Mouse (Mus musculus) heart, embryonic 12.5 days (tissue): ENCODE results near the gene Lrp5. TPM values are rescaled to one million over a fixed set of nuclear protein-coding genes. Genes with fewer than 3 reads are reported as not detected.
A peak's percentile ranks its signal among the peaks of the same experiment; 100 is the strongest.

Experiments used
- ATAC-seq: fragments of 200-750 bp; cut with Nextera tagmentation; 2 replicates; pipeline ENCODE4 v1.8.0; 2017; ENCODE audit warnings: moderate TSS enrichment, moderate library complexity; ENCODE audit not compliant: insufficient number of reproducible peaks, low FRiP score
- H3K27ac ChIP-seq: fragments of 300-500 bp; sonication (generic); 2 replicates; pipeline ENCODE4 v1.5.1; 2016; ENCODE audit warnings: mild to moderate bottlenecking, moderate library complexity; ENCODE audit not compliant: poor library complexity, severe bottlenecking
- H3K27me3 ChIP-seq: fragments of 300-500 bp; sonication (generic); replicated peaks from 2 replicates; pipeline ENCODE4 v1.6.1; 2016; ENCODE audit warnings: mild to moderate bottlenecking, moderate library complexity
- H3K36me3 ChIP-seq: fragments of 300-500 bp; sonication (generic); 2 replicates; pipeline ENCODE4 v1.6.1; 2016; ENCODE audit warnings: mild to moderate bottlenecking, moderate library complexity
- H3K4me1 ChIP-seq: fragments of 300-500 bp; sonication (generic); replicated peaks from 2 replicates; pipeline ENCODE4 v1.6.1; 2016; ENCODE audit warnings: mild to moderate bottlenecking
- H3K4me2 ChIP-seq: fragments of 300-500 bp; sonication (generic); 2 replicates; pipeline ENCODE4 v1.6.1; 2016; ENCODE audit warnings: mild to moderate bottlenecking, moderate library complexity
- H3K4me3 ChIP-seq: fragments of 300-500 bp; sonication (generic); 2 replicates; pipeline ENCODE4 v1.5.1; 2016; ENCODE audit warnings: mild to moderate bottlenecking
- H3K9ac ChIP-seq: fragments of 300-500 bp; sonication (generic); 2 replicates; pipeline ENCODE4 v1.6.1; 2016; ENCODE audit warnings: mild to moderate bottlenecking, moderate library complexity
- H3K9me3 ChIP-seq: fragments of 300-500 bp; sonication (generic); replicated peaks from 2 replicates; pipeline ENCODE4 v1.6.1; 2016; ENCODE audit warnings: mild to moderate bottlenecking, moderate library complexity
- WGBS: fragments of 180-500 bp; shearing (Covaris S2); methylation state at CpG from one replicate; pipeline ENCODE4 v1.1.7; 2016; 5-methylcytosine and 5-hydroxymethylcytosine counted together
- polyA plus RNA-seq: library from polyadenylated mRNA; unstranded; fragments of >200 nt; fragmentation: Nextera tagmentation; extraction: Ambion mirVana; gene quantifications from 2 replicates; pipeline ENCODE4 v1.2.1, GENCODE M21; 2016

Gene Lrp5
- polyA plus RNA-seq, 1 experiment from 2014 or later, result 4.2 TPM

DNA sequence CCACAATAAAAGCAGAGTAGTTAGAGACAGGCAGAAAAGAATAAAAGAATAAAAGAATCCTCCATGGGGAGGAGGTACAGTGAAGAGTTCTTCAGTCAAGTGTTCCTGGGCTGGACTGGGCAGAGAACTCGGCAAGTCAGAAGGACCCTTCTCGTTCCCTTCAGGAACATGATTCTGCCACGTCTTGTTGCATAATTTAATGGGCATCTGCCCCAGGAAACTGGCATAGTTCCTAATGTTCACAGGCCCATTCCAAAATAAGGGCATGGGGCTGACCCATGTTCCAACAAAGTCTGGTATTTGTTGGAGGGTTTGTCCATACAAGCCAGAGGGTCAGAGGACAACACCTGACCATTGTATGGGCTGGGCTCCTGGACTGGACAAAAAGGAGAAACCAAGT is 8.6 kb upstream of the Lrp5 start:
- H3K4me3 ChIP-seq, result no peak overlapping the region
- ATAC-seq, result no peak
- no peaks in the 10 kb centered on the region for H3K4me1 ChIP-seq
- no peaks in the 10 kb centered on the region for H3K9me3 ChIP-seq
- H3K36me3 ChIP-seq, result no peaks in the 10 kb centered on the region
- H3K27me3 ChIP-seq, result no peaks in the 10 kb centered on the region
- no peak overlapping the region for H3K27ac ChIP-seq
- H3K4me2 ChIP-seq, result no peak overlapping the region
- WGBS, result 72% methylated on average over 3 of the region's 3 CpGs
- no peak overlapping the region for H3K9ac ChIP-seq

DNA sequence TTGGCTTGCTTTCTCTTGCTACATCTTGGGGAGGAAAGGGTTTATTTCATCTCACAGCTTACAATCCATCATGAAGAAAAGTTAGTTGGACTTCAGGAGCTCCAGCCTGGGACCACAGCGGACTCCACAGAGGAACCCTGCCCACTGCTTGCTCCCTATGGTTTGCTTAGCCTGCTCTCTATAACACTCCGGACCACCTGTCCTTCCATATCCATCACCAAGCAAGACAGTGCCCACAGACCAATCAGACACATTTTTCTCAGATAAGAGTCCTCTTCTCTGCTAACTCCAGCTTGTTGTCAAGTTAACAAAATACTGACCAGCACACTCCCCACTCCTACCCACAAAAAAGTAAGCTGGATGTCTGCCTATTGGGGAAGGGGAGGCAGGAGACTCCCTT is 8.1 kb upstream of the Lrp5 start:
- H3K9me3 ChIP-seq, result no peaks in the 10 kb centered on the region
- no peak overlapping the region for H3K27ac ChIP-seq
- H3K4me3 ChIP-seq, result no peak overlapping the region
- 68% methylated on average over 2 of the region's 2 CpGs for WGBS
- no peak overlapping the region for H3K4me2 ChIP-seq
- H3K36me3 ChIP-seq, result no peaks in the 10 kb centered on the region
- H3K27me3 ChIP-seq, result no peaks in the 10 kb centered on the region
- H3K9ac ChIP-seq, result no peak overlapping the region
- no peak for ATAC-seq
- H3K4me1 ChIP-seq, result no peaks in the 10 kb centered on the region

DNA sequence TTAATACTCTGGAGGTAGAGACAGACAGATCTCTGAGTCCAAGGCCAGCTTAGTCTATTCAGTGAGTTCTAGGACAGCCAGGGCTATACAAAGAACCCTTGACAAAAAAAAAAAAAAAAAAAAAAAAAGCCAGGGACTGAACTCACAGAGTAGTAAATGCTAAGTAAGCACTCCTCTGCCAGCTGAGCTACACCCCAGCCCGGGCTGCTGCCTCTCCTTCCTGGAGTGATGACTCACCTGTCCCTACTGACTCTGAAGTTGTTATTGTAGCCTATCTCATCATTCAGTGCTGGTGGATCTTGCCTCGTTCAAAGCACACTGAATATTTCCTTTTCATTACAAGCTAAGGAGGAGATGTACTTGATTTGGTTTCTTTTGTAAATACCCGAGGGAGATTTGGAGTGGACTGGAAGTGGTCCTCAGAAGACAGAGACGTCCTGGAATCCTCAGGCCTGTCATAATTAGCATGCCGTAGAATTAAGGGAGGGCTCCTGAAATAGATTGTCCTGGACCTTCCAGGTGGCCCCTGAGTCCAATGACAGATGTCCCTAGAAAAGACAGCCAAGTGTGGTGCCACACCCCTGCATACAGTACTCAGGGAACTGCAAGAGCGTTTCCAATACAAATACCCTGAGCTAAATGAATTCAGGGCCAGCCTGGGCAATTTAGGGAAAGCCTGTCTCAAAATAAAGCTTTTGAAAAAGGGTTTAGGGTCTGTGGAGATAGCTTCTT is 6.2 kb upstream of the Lrp5 start:
- H3K4me1 ChIP-seq, result peaks cover 6% of the 10 kb centered on the region; the same call in 1 of the 2 replicates
- no peak overlapping the region for H3K4me3 ChIP-seq
- H3K27me3 ChIP-seq, result no peaks in the 10 kb centered on the region
- WGBS, result 41% methylated on average over 6 of the region's 6 CpGs
- ATAC-seq, result no peak
- no peaks in the 10 kb centered on the region for H3K9me3 ChIP-seq
- no peaks in the 10 kb centered on the region for H3K36me3 ChIP-seq
- no peak overlapping the region for H3K4me2 ChIP-seq
- H3K27ac ChIP-seq, result no peak overlapping the region
- H3K9ac ChIP-seq, result no peak overlapping the region

DNA sequence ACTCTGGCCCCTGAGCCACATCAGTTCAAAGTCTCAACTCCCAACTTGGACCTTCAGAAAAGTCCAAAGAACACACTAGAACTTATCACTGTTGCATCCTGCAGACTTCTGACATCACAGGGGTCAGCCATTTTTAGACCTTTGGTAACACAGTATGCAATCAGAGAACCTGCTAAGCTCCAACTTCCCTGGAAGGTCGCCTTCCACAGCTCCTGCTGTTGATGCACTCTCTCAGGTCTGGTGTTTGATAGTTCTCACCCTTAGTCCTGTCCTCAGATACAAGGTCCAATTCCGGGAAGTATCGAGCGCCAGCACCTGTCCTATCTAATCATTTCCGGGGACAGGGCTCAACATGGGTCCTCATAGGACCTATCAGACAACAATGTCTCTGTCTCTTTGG is 5.0 kb upstream of the Lrp5 start:
- H3K27me3 ChIP-seq, result no peaks in the 10 kb centered on the region
- no peak for ATAC-seq
- 73% methylated on average over 5 of the region's 5 CpGs for WGBS
- H3K4me2 ChIP-seq, result no peak overlapping the region
- H3K4me1 ChIP-seq, result peaks cover 16% of the 10 kb centered on the region
- H3K36me3 ChIP-seq, result no peaks in the 10 kb centered on the region
- H3K9ac ChIP-seq, result no peak overlapping the region
- H3K27ac ChIP-seq, result no peak overlapping the region
- no peaks in the 10 kb centered on the region for H3K9me3 ChIP-seq
- no peak overlapping the region for H3K4me3 ChIP-seq

DNA sequence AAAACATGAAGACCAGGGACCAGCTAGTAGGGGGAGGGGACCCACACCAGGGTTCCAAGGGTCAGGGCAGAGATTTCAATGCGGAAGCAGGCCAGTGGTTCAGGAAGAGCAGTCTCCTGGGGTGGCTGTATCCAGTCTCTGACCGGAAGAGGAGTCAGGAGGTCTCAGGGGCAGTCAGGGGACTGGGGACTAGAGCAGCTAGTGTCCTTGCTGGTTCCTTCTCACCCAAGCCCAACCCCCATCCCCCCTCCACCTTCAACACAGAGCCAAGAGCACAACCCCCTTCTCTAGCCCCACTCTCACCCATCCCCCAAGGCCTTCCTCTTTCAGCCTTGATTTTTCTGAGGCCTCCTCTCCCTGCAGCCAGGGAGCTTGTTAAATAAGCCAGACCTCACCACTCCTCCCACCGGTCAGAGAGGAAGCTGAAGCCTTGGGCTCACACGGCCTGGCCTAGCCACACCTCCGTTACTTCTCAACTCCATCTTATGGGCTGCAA is 1.4 kb upstream of the Lrp5 start:
- WGBS, result 15% methylated on average over 5 of the region's 5 CpGs
- Histone ChIP-seq H3K4me3 (no peak overlapping the region), H3K27ac (peak overlapping the region; percentile 52), H3K4me1 (peaks cover 31% of the 10 kb centered on the region), H3K36me3 (no peaks in the 10 kb centered on the region), H3K9ac (no peak overlapping the region), H3K9me3 (no peaks in the 10 kb centered on the region), H3K4me2 (peak overlapping the region; percentile 10; the same call in 1 of the 2 replicates), H3K27me3 (no peaks in the 10 kb centered on the region)
- ATAC-seq, result peak; percentile 64

DNA sequence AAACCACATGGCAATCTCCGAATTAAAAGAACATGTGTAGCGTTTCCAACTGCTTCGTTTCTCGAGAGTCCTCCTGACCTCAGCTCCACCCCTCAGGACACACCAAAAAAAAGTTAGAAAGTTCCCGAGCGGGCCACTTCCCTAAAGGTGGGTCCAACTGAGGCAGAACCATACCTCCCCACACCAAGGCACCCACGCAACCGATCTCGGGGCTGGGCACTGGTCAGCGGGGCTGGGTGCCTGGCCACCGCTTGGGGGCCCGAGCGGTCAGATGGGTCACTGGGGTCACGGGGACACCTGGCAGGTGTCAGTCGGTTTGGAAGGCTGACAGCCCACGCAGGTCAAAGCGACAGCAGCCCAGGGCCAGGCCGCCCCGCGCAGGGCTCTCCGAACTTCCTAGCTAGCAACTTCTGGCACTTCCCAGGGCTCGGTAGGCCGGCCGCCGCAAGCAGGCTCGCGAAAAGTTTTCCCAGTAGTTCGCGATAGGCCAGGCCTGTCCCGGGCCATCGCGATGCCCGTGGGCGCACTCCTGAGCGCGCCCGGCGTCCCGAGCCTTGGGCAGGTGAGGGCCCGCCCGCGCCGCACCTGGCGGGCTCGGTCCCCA is 651 bp downstream of the Lrp5 start:
- peaks cover 50% of the 10 kb centered on the region for H3K4me1 ChIP-seq
- 1% methylated on average over 45 of the region's 45 CpGs for WGBS
- peak overlapping the region; percentile 70 for H3K27ac ChIP-seq
- peak overlapping the region; percentile 96 for H3K4me2 ChIP-seq
- H3K4me3 ChIP-seq, result peak overlapping the region; percentile 89
- no peaks in the 10 kb centered on the region for H3K36me3 ChIP-seq
- peak; percentile 15; the same call in 1 of the 2 replicates for ATAC-seq
- H3K9me3 ChIP-seq, result no peaks in the 10 kb centered on the region
- no peaks in the 10 kb centered on the region for H3K27me3 ChIP-seq
- peak overlapping the region; percentile 95 for H3K9ac ChIP-seq

DNA sequence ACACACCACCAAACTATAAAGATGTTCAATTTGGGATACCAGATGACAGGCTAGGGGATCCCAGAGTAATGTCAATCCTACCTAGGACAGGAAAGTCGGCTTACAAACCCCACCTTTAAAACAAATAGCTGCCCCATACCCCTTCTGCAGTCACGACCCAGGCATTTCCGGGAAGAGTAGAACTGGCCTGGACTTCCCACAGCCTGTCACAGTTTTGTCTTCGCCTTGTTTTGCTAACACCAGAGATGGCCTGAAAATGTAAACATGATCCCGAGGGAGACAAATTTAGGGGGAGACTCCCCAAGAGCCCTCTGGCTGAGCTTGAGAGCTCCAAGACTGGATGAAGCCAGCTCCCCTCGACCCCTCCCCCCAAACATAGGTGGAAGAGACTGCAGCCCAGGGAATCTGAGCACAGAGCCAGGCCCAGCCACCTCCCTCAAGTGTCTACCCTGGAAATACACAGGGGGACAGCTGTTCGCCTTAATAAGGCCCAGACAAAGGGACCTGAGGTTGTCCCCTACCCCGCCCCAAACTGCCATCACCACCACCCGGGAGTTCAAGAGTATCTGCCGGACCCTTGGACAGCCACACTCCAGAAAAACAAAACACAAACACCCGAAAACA is 1.3 kb downstream of the Lrp5 start:
- Histone ChIP-seq H3K4me2 (peak overlapping the region; percentile 96), H3K9ac (peak overlapping the region; percentile 95), H3K4me3 (peak overlapping the region; percentile 89), H3K9me3 (no peaks in the 10 kb centered on the region), H3K27me3 (no peaks in the 10 kb centered on the region), H3K36me3 (no peaks in the 10 kb centered on the region), H3K4me1 (peaks cover 57% of the 10 kb centered on the region), H3K27ac (peak overlapping the region; percentile 70)
- ATAC-seq, result no peak
- 19% methylated on average over 11 of the region's 11 CpGs for WGBS

DNA sequence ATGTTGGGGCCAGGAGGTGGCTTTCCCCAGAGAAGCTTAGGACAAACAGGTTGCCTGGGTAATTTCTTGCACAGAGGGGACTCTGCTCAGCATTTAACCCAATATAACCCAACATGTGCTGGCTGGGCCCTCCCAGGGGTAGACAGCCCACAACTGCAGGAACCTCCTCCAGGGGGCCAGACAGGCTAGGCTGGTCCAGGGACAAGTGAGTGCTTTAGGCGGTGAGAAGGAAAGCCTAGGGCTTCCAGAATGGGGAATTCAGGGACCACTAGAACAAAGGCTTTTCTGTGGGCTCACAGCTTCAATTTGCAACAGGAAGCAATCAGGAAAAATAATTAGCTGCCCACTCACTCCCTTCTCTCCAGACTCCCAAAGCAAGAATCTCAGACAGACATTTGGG is 1.9 kb downstream of the Lrp5 start:
- Histone ChIP-seq H3K36me3 (no peaks in the 10 kb centered on the region), H3K27me3 (no peaks in the 10 kb centered on the region), H3K9me3 (no peaks in the 10 kb centered on the region), H3K9ac (peak overlapping the region; percentile 95; the same call in 1 of the 2 replicates), H3K4me2 (peak overlapping the region; percentile 96), H3K4me1 (peaks cover 60% of the 10 kb centered on the region), H3K4me3 (peak overlapping the region; percentile 89), H3K27ac (0 out of 2 replicates have a peak overlapping the region, but pooled peaks have one; percentile 70)
- ATAC-seq, result no peak
- WGBS, result 21% methylated on average over 1 of the region's 1 CpGs

DNA sequence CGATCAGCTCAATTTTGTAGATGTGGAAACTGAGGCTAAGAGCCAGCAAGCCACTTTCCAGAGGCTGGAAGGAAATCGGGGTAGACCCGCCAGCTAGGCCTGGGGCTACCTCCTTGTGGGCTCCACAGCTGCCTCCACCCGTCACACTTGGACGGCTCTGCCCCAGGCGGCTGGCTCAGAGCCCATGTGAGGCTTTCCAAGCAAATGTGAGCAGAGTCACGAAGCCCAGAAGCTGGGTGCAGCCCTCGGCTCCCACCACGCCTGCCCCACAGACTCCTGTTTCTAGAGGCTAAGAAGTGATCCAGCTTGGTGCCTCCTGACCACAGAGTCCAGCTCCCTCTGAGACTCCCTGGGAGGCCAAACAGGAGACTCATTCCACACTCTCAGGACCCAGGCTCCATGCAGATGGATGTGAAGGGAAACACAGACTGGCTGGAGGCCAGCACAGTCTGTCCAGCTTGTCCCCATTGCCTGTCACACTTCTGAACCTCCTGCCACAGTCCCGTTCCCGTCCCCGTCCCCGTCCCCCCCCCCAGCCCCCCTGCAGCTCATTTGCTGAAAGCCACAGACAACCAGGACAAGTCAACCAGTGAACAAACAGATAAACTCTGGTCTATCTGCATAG is 4.9 kb downstream of the Lrp5 start:
- 39% methylated on average over 13 of the region's 13 CpGs for WGBS
- H3K9ac ChIP-seq, result peak overlapping the region; percentile 24; the same call in 1 of the 2 replicates
- ATAC-seq, result peak; percentile 40; the same call in 1 of the 2 replicates
- H3K4me2 ChIP-seq, result peak overlapping the region; percentile 25
- peaks cover 44% of the 10 kb centered on the region for H3K4me1 ChIP-seq
- H3K27ac ChIP-seq, result peak overlapping the region; percentile 61
- no peak overlapping the region for H3K4me3 ChIP-seq
- H3K9me3 ChIP-seq, result no peaks in the 10 kb centered on the region
- no peaks in the 10 kb centered on the region for H3K27me3 ChIP-seq
- H3K36me3 ChIP-seq, result no peaks in the 10 kb centered on the region

DNA sequence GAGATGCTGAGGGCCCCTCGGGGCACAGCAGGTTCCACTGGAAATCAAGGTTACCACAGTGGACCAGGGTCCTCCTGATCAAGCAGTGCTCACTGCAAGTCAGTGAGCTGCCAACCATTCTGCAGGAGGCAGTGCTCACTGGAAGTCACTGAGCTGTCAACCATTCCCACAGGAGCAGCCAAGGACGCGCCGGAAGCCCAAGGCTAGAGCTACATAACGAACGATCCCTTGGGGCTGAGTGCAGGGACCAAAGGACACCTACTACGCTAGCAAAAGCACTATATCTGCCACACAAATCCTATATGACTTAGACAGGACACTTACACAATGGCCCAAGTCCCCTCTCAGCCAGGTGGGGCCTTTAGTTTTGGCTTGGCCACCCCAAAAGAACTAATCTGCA is 5.6 kb downstream of the Lrp5 start:
- Histone ChIP-seq H3K36me3 (no peaks in the 10 kb centered on the region), H3K4me3 (no peak overlapping the region), H3K27me3 (no peaks in the 10 kb centered on the region), H3K4me2 (no peak overlapping the region), H3K9ac (0 out of 2 replicates have a peak overlapping the region, but pooled peaks have one; percentile 24), H3K9me3 (no peaks in the 10 kb centered on the region), H3K4me1 (peaks cover 44% of the 10 kb centered on the region), H3K27ac (no peak overlapping the region)
- 83% methylated on average over 7 of the region's 7 CpGs for WGBS
- ATAC-seq, result no peak
